Mouse (Mus musculus): ENCODE measurements around the gene Gm9844. TPM values are rescaled to one million over a fixed set of nuclear protein-coding genes. Genes with fewer than 3 reads are reported as not detected.

Gene Gm9844
- polyA plus RNA-seq, 1 experiment from 2014 or later = 8.1 TPM

- no peaks in the 10 kb centered on the region for H3K27me3 ChIP-seq
- WGBS = 67% methylated on average over 2 of the region's 2 CpGs
- no peak for ATAC-seq (ENCODE audit: insufficient number of reproducible peaks, low FRiP score, low TSS enrichment, low read depth)
- H3K9me3 ChIP-seq (replicated peaks) = no peaks in the 10 kb centered on the region
- no peaks in the 10 kb centered on the region for H3K36me3 ChIP-seq
- peak overlapping the region; percentile 91 for H3K27ac ChIP-seq (replicated peaks)
- H3K4me2 ChIP-seq (replicated peaks) = peak overlapping the region; percentile 73
- peak overlapping the region; percentile 82 for H3K4me3 ChIP-seq (replicated peaks)
- H3K4me1 ChIP-seq = peaks cover 31% of the 10 kb centered on the region
- H3K9ac ChIP-seq = peak overlapping the region; percentile 80; the same call in 1 of the 2 replicates
These were observed 40.2 kb downstream of the Gm9844 start for GRCm38 (mm10) chr7:24902264-24902629.

GRCm38 (mm10) chr7:24902630-24903443 lies 40.8 kb downstream of the Gm9844 start, which contains the start of gene Arhgef1:
Arhgef1 (plus strand) TSS chr7:24902912.
- Histone ChIP-seq H3K36me3 (peaks cover 3% of the 10 kb centered on the region; the same call in 1 of the 2 replicates), H3K4me3 (replicated peaks) (peak within 1 kb of the TSS; percentile 82), H3K4me2 (replicated peaks) (peak within 1 kb of the TSS; percentile 73), H3K4me1 (peaks cover 37% of the 10 kb centered on the region), H3K27ac (replicated peaks) (peak within 1 kb of the TSS; percentile 91), H3K27me3 (no peaks in the 10 kb centered on the region), H3K9ac (peak within 1 kb of the TSS; percentile 80), H3K9me3 (replicated peaks) (no peaks in the 10 kb centered on the region)
- ATAC-seq (ENCODE audit: insufficient number of reproducible peaks, low FRiP score, low TSS enrichment, low read depth) = 0 out of 2 replicates have a peak, but pooled peaks have one; percentile 7
- 3% methylated on average over 65 of the region's 68 CpGs for WGBS

DNA sequence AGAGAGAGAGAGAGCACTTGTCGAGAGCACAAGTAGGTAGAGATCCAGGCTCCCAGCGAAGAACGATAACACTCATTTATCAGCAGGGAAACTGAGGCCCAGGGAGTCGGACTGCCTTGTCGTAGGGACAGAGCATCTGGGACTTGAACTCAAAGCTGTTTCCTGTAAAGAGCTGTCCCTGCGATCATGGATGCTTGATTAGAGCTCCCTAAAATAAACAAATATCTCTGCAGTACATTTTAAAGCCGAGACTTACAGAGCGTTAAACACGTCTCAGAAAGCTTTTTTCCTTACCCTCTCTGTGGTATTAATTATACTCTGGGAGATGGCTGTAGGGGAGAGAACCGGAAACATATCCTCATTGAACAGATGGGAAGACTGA lies 41.4 kb downstream of the Gm9844 start:
- Histone ChIP-seq H3K4me3 (replicated peaks) (peak overlapping the region; percentile 82), H3K27me3 (no peaks in the 10 kb centered on the region), H3K9me3 (replicated peaks) (no peaks in the 10 kb centered on the region), H3K9ac (peak overlapping the region; percentile 80), H3K4me2 (replicated peaks) (peak overlapping the region; percentile 73), H3K27ac (replicated peaks) (peak overlapping the region; percentile 91), H3K4me1 (peaks cover 42% of the 10 kb centered on the region), H3K36me3 (peaks cover 9% of the 10 kb centered on the region)
- no peak for ATAC-seq (ENCODE audit: insufficient number of reproducible peaks, low FRiP score, low TSS enrichment, low read depth)
- WGBS = 19% methylated on average over 10 of the region's 10 CpGs

GRCm38 (mm10) chr7:24904070-24904483 lies 42.1 kb downstream of the Gm9844 start:
- Histone ChIP-seq H3K4me2 (replicated peaks) (peak overlapping the region; percentile 73), H3K36me3 (peaks cover 15% of the 10 kb centered on the region), H3K9me3 (replicated peaks) (no peaks in the 10 kb centered on the region), H3K4me1 (peaks cover 42% of the 10 kb centered on the region), H3K27ac (replicated peaks) (peak overlapping the region; percentile 91), H3K4me3 (replicated peaks) (peak overlapping the region; percentile 82), H3K27me3 (no peaks in the 10 kb centered on the region), H3K9ac (peak overlapping the region; percentile 53)
- WGBS = under 1% methylated on average over 26 of the region's 30 CpGs
- ATAC-seq (ENCODE audit: insufficient number of reproducible peaks, low FRiP score, low TSS enrichment, low read depth) = peak; percentile 94

GRCm38 (mm10) chr7:24904936-24905335 lies 42.9 kb downstream of the Gm9844 start:
- Histone ChIP-seq H3K36me3 (peaks cover 19% of the 10 kb centered on the region), H3K27me3 (no peaks in the 10 kb centered on the region), H3K9me3 (replicated peaks) (no peaks in the 10 kb centered on the region), H3K4me3 (replicated peaks) (peak overlapping the region; percentile 82), H3K9ac (peak overlapping the region; percentile 53), H3K4me2 (replicated peaks) (peak overlapping the region; percentile 73), H3K27ac (replicated peaks) (no peak overlapping the region), H3K4me1 (peaks cover 42% of the 10 kb centered on the region)
- ATAC-seq (ENCODE audit: insufficient number of reproducible peaks, low FRiP score, low TSS enrichment, low read depth) = no peak
- 22% methylated on average over 3 of the region's 3 CpGs for WGBS

GRCm38 (mm10) chr7:24906551-24906950 lies 44.5 kb downstream of the Gm9844 start:
- peak overlapping the region; percentile 58; the same call in 1 of the 2 replicates for H3K27ac ChIP-seq (replicated peaks)
- peaks cover 25% of the 10 kb centered on the region for H3K36me3 ChIP-seq
- no peaks in the 10 kb centered on the region for H3K9me3 ChIP-seq (replicated peaks)
- no peak for ATAC-seq (ENCODE audit: insufficient number of reproducible peaks, low FRiP score, low TSS enrichment, low read depth)
- H3K4me1 ChIP-seq = peaks cover 42% of the 10 kb centered on the region
- H3K4me2 ChIP-seq (replicated peaks) = peak overlapping the region; percentile 19; the same call in 1 of the 2 replicates
- no peak overlapping the region for H3K4me3 ChIP-seq (replicated peaks)
- 26% methylated on average over 6 of the region's 6 CpGs for WGBS
- peak overlapping the region; percentile 2; the same call in 1 of the 2 replicates for H3K9ac ChIP-seq
- no peaks in the 10 kb centered on the region for H3K27me3 ChIP-seq

- peak overlapping the region; percentile 2; the same call in 1 of the 2 replicates for H3K9ac ChIP-seq
- ATAC-seq (ENCODE audit: insufficient number of reproducible peaks, low FRiP score, low TSS enrichment, low read depth) = peak; percentile 27; the same call in 1 of the 2 replicates
- H3K27ac ChIP-seq (replicated peaks) = peak overlapping the region; percentile 58; the same call in 1 of the 2 replicates
- peaks cover 40% of the 10 kb centered on the region for H3K4me1 ChIP-seq
- H3K4me2 ChIP-seq (replicated peaks) = peak overlapping the region; percentile 19; the same call in 1 of the 2 replicates
- 16% methylated on average over 13 of the region's 13 CpGs for WGBS
- no peaks in the 10 kb centered on the region for H3K27me3 ChIP-seq
- H3K36me3 ChIP-seq = peaks cover 32% of the 10 kb centered on the region
- H3K9me3 ChIP-seq (replicated peaks) = no peaks in the 10 kb centered on the region
- no peak overlapping the region for H3K4me3 ChIP-seq (replicated peaks)
These were observed 45.3 kb downstream of the Gm9844 start for GRCm38 (mm10) chr7:24907211-24907748.

Other genes starting within 250 kb of the Gm9844 start
- gene Lypd3, start 225.7 kb upstream of the Gm9844 start, polyA plus RNA-seq (2015; fragmentation: Nextera tagmentation; extraction: Ambion mirVana) = 94.6 and 109 TPM in 2 replicates
- not detected in 2 replicates for gene Tex101, start 185.5 kb upstream of the Gm9844 start, polyA plus RNA-seq (2015; fragmentation: Nextera tagmentation; extraction: Ambion mirVana)
- not detected in 2 replicates for gene BC049730, start 153.0 kb upstream of the Gm9844 start, polyA plus RNA-seq (2015; fragmentation: Nextera tagmentation; extraction: Ambion mirVana)
- not detected in 2 replicates for gene Gm4763, start 135.3 kb upstream of the Gm9844 start, polyA plus RNA-seq (2015; fragmentation: Nextera tagmentation; extraction: Ambion mirVana)
- gene Cd177, start 101.9 kb upstream of the Gm9844 start, polyA plus RNA-seq (2015; fragmentation: Nextera tagmentation; extraction: Ambion mirVana) = 0.66 and 1.3 TPM in 2 replicates
- 0.35 TPM in 2 replicates for gene Ceacam10, start 85.0 kb upstream of the Gm9844 start, polyA plus RNA-seq (2015; fragmentation: Nextera tagmentation; extraction: Ambion mirVana)
- gene Lypd4, start 7.7 kb downstream of the Gm9844 start, polyA plus RNA-seq (2015; fragmentation: Nextera tagmentation; extraction: Ambion mirVana) = not detected in 2 replicates
- 0.09 TPM in 1 of 2 replicates, not detected in the other for gene Dmrtc2, start 7.8 kb downstream of the Gm9844 start, polyA plus RNA-seq (2015; fragmentation: Nextera tagmentation; extraction: Ambion mirVana)
- 2,979 and 3,008 TPM in 2 replicates for gene Rps19, start 22.2 kb downstream of the Gm9844 start, polyA plus RNA-seq (2015; fragmentation: Nextera tagmentation; extraction: Ambion mirVana)
- 0.59 and 0.69 TPM in 2 replicates for gene Cd79a, start 35.2 kb downstream of the Gm9844 start, polyA plus RNA-seq (2015; fragmentation: Nextera tagmentation; extraction: Ambion mirVana)
- gene Arhgef1, start 40.7 kb downstream of the Gm9844 start, polyA plus RNA-seq (2015; fragmentation: Nextera tagmentation; extraction: Ambion mirVana) = 121 and 126 TPM in 2 replicates
- not detected in 2 replicates for gene Gm4881, start 82.3 kb downstream of the Gm9844 start, polyA plus RNA-seq (2015; fragmentation: Nextera tagmentation; extraction: Ambion mirVana)
- 211 and 215 TPM in 2 replicates for gene Rabac1, start 110.5 kb downstream of the Gm9844 start, polyA plus RNA-seq (2015; fragmentation: Nextera tagmentation; extraction: Ambion mirVana)
- gene Atp1a3, start 143.7 kb downstream of the Gm9844 start, polyA plus RNA-seq (2015; fragmentation: Nextera tagmentation; extraction: Ambion mirVana) = 1.5 and 2.0 TPM in 2 replicates
- gene Grik5, start 210.1 kb downstream of the Gm9844 start, polyA plus RNA-seq (2015; fragmentation: Nextera tagmentation; extraction: Ambion mirVana) = 6.0 and 6.7 TPM in 2 replicates
- 31.7 and 35.8 TPM in 2 replicates for gene Zfp574, start 210.4 kb downstream of the Gm9844 start, polyA plus RNA-seq (2015; fragmentation: Nextera tagmentation; extraction: Ambion mirVana)

All from embryonic facial prominence, embryonic 15.5 days (tissue).